Mouse (Mus musculus) lung, postnatal 0 days (tissue): ENCODE data around the gene Tent5b.

Experiments used
- CTCF ChIP-seq: IDR thresholded peaks from 2 replicates; pipeline ENCODE4 v1.5.1; 2016; ENCODE audit warnings: antibody characterized with exemption, mild to moderate bottlenecking
- EP300 ChIP-seq: IDR thresholded peaks from 2 replicates; pipeline ENCODE4 v1.6.1; 2016; ENCODE audit warnings: antibody characterized with exemption, mild to moderate bottlenecking, control low read depth

DNA sequence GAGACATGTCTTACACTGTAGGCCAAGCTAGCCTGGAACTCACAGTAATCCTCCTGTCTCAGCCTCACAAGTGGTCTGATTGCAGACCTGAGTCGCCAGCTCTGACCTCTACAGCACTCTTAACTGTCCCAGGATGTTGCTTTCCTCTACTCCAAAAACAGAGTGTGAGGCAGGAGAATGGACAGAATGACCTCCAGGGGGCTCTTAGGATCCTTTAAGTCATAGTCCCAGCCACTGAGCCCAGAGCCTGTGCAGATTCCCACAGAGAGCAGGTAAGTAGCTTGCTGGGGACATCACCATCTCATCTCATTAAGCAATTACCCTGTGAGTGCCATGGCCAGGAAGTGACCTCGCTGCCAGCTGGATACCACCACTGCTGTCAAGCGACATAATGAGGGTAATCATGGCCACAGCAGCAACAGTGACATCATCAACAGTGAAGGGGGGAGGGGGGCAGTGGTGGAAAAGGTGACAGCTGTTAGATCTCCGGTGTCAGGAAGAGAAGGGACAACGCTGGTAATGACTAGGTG is 19.1 kb upstream of the Tent5b start:
- TF ChIP-seq CTCF = peak; percentile 9; the same call in 1 of the 2 replicates
- TF ChIP-seq EP300 = no peak
